Mouse (Mus musculus): ENCODE data around the gene Ephb4.

Gene Ephb4

DNA sequence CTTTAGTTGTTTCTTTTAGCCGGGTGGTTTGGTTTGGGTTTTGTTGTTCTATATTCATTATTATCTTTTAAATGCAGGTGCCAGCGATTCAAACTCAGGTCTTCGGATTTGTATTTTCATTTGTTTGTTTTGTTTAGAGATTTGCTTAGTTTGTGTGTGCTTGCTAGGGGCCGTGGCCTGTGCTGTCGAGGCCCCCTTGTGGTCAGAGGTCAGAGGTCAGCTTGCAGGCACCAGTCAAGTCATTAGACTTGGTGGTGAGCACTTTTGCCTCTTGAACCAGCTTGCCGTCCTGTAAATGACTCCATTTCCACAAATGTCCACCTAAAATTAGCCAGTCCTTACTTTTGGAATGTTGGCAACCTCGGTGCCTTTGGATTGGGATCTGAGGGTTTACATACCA, 8.5 kb downstream of the Ephb4 start:
- no peak for DNase-seq (ENCODE audit: low read depth in 2 of 2, low spot score in 2 of 2)

DNA sequence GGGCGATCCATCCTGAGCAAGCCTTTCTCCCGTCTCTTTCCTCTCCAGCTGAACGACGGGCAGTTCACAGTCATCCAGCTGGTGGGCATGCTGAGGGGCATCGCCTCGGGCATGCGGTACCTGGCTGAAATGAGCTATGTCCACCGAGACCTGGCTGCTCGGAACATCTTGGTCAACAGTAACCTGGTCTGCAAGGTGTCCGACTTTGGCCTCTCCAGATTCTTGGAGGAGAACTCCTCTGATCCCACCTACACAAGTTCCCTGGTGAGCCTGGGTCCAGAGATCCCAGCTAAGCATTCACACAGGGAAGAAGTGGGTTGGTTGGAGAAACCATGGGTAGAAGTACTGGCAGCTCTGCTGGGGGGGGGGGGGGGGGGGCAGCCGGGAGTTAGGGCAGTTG, 19.8 kb downstream of the Ephb4 start:
- no peak for DNase-seq (ENCODE audit: low read depth in 2 of 2, low spot score in 2 of 2)

GRCm38 (mm10) chr5:137373371-137373950, 23.6 kb downstream of the Ephb4 start:
- no peak for DNase-seq (ENCODE audit: low read depth in 2 of 2, low spot score in 2 of 2)

GRCm38 (mm10) chr5:137374521-137375080, 24.7 kb downstream of the Ephb4 start:
- no peak for DNase-seq (ENCODE audit: low read depth in 2 of 2, low spot score in 2 of 2)

GRCm38 (mm10) chr5:137375627-137376026, 25.7 kb downstream of the Ephb4 start:
- DNase-seq (ENCODE audit: low read depth in 2 of 2, low spot score in 2 of 2), result no peak

- no peak for DNase-seq (ENCODE audit: low read depth in 2 of 2, low spot score in 2 of 2)
These were observed 26.3 kb downstream of the Ephb4 start for GRCm38 (mm10) chr5:137376198-137376597.

GRCm38 (mm10) chr5:137376722-137377121, 26.8 kb downstream of the Ephb4 start:
- DNase-seq (ENCODE audit: low read depth in 2 of 2, low spot score in 2 of 2), result no peak

DNA sequence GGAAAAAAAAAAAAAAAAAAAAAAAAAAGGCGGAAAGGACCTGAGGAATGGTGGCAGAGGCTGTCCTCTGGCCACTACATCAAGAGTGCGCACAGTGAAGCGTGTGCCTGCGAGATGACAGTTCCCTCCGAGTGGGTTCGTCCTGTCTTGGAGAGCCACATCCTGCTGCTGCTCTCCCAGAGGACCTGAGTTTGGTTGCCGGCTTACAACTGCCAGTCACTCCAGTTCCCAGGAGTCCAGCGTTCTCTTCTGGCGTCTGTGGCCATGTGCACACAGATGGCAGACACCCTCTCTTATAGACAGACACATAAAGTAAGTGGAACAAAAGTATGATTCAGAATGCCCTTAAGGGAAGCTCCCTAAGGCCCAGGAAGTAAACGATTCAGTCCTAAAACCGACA, 27.3 kb downstream of the Ephb4 start:
- no peak for DNase-seq (ENCODE audit: low read depth in 2 of 2, low spot score in 2 of 2)

DNA sequence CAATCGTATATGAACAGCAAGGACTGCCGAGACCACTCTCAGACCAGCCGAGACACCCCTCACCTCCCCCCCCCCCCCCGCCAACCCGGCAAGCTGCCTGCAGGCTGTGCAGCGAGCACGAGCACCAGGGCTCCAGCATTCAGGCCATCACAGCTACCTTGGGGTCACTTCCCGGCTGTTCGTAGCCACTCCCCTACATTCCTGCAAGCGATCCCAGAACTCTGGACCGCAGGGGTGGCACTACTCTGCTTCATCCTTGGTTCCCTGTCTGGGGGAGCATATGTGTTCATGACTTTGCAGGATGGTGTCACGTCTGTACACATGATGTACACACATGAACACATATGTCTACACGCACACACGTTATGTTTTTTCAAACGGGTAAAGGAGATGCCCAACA, 27.7 kb downstream of the Ephb4 start:
- DNase-seq (ENCODE audit: low read depth in 2 of 2, low spot score in 2 of 2), result no peak

- peak; percentile 31 to 47 for DNase-seq (ENCODE audit: low read depth in 2 of 2, low spot score in 2 of 2)
These were observed 31.2 kb downstream of the Ephb4 start for GRCm38 (mm10) chr5:137381152-137381551.

DNA sequence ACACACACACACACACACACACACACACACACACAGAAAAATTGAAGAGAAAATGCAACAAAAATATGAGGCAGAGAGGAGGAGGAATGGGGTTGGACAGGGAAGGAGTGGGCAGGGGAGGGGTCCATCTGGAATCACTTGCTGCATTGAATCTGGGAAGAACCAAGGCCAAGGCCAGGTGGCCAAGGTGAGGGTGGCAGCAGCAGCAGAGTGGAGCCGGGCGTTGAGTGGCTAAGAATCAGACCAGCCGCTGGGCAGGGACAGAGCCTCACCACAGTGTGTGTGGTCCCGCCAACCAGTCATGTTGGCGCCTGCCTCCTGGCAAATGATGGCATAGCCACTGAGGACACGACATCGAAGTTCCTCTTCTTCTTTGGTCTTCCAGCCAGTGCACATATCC, 33.5 kb downstream of the Ephb4 start:
- no peak for DNase-seq (ENCODE audit: low read depth in 2 of 2, low spot score in 2 of 2)

GRCm38 (mm10) chr5:137386712-137387111, 36.8 kb downstream of the Ephb4 start:
- no peak for DNase-seq (ENCODE audit: low read depth in 2 of 2, low spot score in 2 of 2)

GRCm38 (mm10) chr5:137391641-137392040, 41.7 kb downstream of the Ephb4 start:
- no peak for DNase-seq (ENCODE audit: low read depth in 2 of 2, low spot score in 2 of 2)

- no peak for DNase-seq (ENCODE audit: low read depth in 2 of 2, low spot score in 2 of 2)
These were observed 44.5 kb downstream of the Ephb4 start for GRCm38 (mm10) chr5:137394456-137394855.

- no peak for DNase-seq (ENCODE audit: low read depth in 2 of 2, low spot score in 2 of 2)
These were observed 54.2 kb downstream of the Ephb4 start for GRCm38 (mm10) chr5:137404081-137404480.

DNA sequence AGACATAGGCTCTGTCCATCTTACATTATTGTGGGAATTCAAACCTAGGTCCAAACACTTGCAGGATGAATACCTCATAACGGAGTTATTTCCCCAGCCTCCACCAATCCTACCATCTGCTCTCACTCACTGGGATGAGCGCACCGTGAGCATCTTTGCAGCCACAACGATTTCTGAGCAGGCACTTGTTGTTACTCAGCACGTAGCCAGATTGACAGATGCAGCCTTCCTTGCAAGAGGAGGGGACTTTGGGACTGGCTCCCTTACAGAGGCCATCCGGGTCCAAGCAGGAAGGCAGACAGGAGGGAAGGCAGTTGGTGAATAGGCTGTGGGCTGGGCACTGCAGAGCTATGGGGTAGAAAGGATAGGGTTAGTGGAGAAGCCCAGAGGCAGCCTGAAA, 59.5 kb downstream of the Ephb4 start:
- DNase-seq (ENCODE audit: low read depth in 2 of 2, low spot score in 2 of 2), result no peak

DNA sequence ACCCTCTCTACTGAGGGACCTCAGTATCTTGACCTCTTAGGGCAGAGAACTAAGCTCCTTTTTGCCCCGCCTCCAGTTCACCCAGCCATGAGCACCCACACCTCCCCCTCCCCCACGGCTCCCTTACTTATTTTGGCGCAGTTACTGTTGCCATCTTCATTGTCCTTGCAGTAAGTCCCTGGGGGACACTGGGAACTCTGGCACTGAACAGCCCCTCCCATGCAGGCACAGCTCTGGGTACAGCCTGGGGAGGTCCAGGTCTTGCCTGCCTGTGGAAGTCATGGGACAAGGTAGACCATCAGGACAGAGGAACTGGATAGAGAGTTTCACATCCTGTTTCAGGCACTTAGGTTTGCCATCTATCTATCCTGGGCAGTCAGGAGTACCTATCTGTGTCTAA, 60.2 kb downstream of the Ephb4 start:
- no peak for DNase-seq (ENCODE audit: low read depth in 2 of 2, low spot score in 2 of 2)

GRCm38 (mm10) chr5:137410549-137410948, 60.6 kb downstream of the Ephb4 start:
- no peak for DNase-seq (ENCODE audit: low read depth in 2 of 2, low spot score in 2 of 2)

GRCm38 (mm10) chr5:137411235-137411634, 61.3 kb downstream of the Ephb4 start:
- no peak for DNase-seq (ENCODE audit: low read depth in 2 of 2, low spot score in 2 of 2)

- DNase-seq (ENCODE audit: low read depth in 2 of 2, low spot score in 2 of 2), result no peak
These were observed 64.3 kb downstream of the Ephb4 start for GRCm38 (mm10) chr5:137414253-137414652.

DNA sequence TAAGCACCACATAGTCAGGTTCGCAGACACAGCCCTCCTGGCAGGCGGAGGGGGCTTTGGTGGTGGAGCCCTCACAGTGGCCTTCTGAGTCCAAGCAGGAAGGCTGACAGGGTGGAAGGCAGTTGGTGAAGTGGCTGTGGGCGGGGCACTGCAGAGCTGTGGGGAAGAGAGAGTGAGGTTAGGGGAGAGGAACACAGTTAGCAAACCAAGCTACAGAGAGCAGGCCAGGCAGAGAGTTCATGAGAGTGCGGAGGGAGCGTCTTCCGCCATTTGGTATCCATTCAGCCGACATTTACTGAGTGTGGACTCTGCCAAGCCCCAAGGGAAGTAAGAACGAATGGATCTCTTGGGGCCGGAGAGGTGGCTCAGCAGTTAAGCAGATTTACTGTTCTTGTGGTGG, 69.2 kb downstream of the Ephb4 start:
- DNase-seq (ENCODE audit: low read depth in 2 of 2, low spot score in 2 of 2), result no peak

- DNase-seq (ENCODE audit: low read depth in 2 of 2, low spot score in 2 of 2), result no peak
These were observed 69.9 kb downstream of the Ephb4 start for GRCm38 (mm10) chr5:137419841-137420240.

- DNase-seq (ENCODE audit: low read depth in 2 of 2, low spot score in 2 of 2), result no peak
These were observed 75.7 kb downstream of the Ephb4 start for GRCm38 (mm10) chr5:137425648-137426047.
